17 mouse cellular contexts compared by ENCODE assay signal in genomic region chr10:42854838-42855237, GRCm38 (mm10). TPM values are rescaled to one million over a fixed set of nuclear protein-coding genes. Genes with fewer than 3 reads are reported as not detected.
DNase-seq lines count a peak whose midpoint lies in the region; ATAC-seq lines count a peak whose summit lies in the region.
"Had no signal": no experiment of that assay in that cellular context is flagged by ENCODE, and none has a peak within 500 bp of the region (broad histone marks: within the 10 kb centered on the region; RNA-seq: fewer than 3 reads in every experiment).

No protein-coding gene starts in this region.

- 0 out of 2 replicates have a peak overlapping the region, but pooled peaks have one; percentile 3 for H3K4me2 ChIP-seq in heart, embryonic 12.5 days
- no peak overlapping the region for H3K4me2 ChIP-seq in kidney, embryonic 15.5 days
- H3K4me2 ChIP-seq in embryonic facial prominence, embryonic 14.5 days (ENCODE audit: low read depth, low read length): no peak overlapping the region
- H3K4me2 ChIP-seq in stomach, embryonic 16.5 days (ENCODE audit: low read depth, low read length): no peak overlapping the region
- H3K4me2 ChIP-seq: embryonic facial prominence, embryonic 13.5 days; limb, embryonic 12.5 days; liver, embryonic 13.5 days; lung, embryonic 15.5 days; midbrain, embryonic 11.5 days had no signal

- H3K9me3 ChIP-seq in heart, embryonic 12.5 days (replicated peaks): peaks cover 8% of the 10 kb centered on the region
- H3K9me3 ChIP-seq in kidney, embryonic 15.5 days (replicated peaks): peaks cover 7% of the 10 kb centered on the region; the same call in 1 of the 2 replicates
- H3K9me3 ChIP-seq in embryonic facial prominence, embryonic 14.5 days (ENCODE audit: control insufficient read depth, low read length): peaks cover 4% of the 10 kb centered on the region; the same call in 1 of the 2 replicates
- H3K9me3 ChIP-seq in stomach, embryonic 16.5 days (replicated peaks; ENCODE audit: control insufficient read depth, low read length): no peaks in the 10 kb centered on the region; the same call in 1 of the 2 replicates
- H3K9me3 ChIP-seq: lung, embryonic 15.5 days had no signal

- H3K9ac ChIP-seq in heart, embryonic 12.5 days: no peak overlapping the region
- no peak overlapping the region for H3K9ac ChIP-seq in kidney, embryonic 15.5 days
- H3K9ac ChIP-seq in embryonic facial prominence, embryonic 14.5 days (ENCODE audit: low read depth, low read length): no peak overlapping the region
- no peak overlapping the region for H3K9ac ChIP-seq in stomach, embryonic 16.5 days (ENCODE audit: low read length)
- H3K9ac ChIP-seq: embryonic facial prominence, embryonic 13.5 days; limb, embryonic 12.5 days; liver, embryonic 13.5 days; lung, embryonic 15.5 days had no signal

- ATAC-seq in heart, embryonic 12.5 days (ENCODE audit: insufficient number of reproducible peaks, low FRiP score): no peak
- ATAC-seq in kidney, embryonic 15.5 days (replicated peaks; ENCODE audit: low FRiP score): no peak
- ATAC-seq in embryonic facial prominence, embryonic 14.5 days (ENCODE audit: low read depth): no peak
- no peak for ATAC-seq in stomach, embryonic 16.5 days (ENCODE audit: insufficient read depth, low FRiP score)

- WGBS in heart, embryonic 12.5 days: 60% methylated on average over 4 of the region's 4 CpGs
- 60% methylated on average over 4 of the region's 4 CpGs for WGBS in kidney, embryonic 15.5 days
- WGBS in embryonic facial prominence, embryonic 14.5 days: 51% methylated on average over 4 of the region's 4 CpGs
- WGBS in stomach, embryonic 16.5 days: 51% methylated on average over 4 of the region's 4 CpGs

- no peak for DNase-seq in heart, adult 11 months
- no peak for DNase-seq in kidney, adult 11 months
- DNase-seq in embryonic facial prominence, embryonic 14.5 days (ENCODE audit: low spot score): no peak
- no peak for DNase-seq in urinary bladder, postnatal 4 days (ENCODE audit: low spot score in 2 of 2)
- DNase-seq: adrenal gland, postnatal 25 days; cerebellum, adult 11 months; liver, embryonic 13.5 days; retina, postnatal 1 day; thymus, postnatal 25 days had no signal

- peaks cover 9% of the 10 kb centered on the region; the same call in 1 of the 2 replicates for H3K4me1 ChIP-seq in heart, embryonic 12.5 days (replicated peaks)
- H3K4me1 ChIP-seq in kidney, embryonic 15.5 days: peaks cover 15% of the 10 kb centered on the region
- H3K4me1 ChIP-seq in embryonic facial prominence, embryonic 14.5 days (ENCODE audit: control insufficient read depth, insufficient read depth, low read length): peaks cover 7% of the 10 kb centered on the region; the same call in 1 of the 2 replicates
- H3K4me1 ChIP-seq in stomach, embryonic 16.5 days (ENCODE audit: control insufficient read depth, insufficient read depth, low read length): peaks cover 8% of the 10 kb centered on the region; the same call in 1 of the 2 replicates
- H3K4me1 ChIP-seq: liver, embryonic 13.5 days had no signal

- H3K36me3 ChIP-seq in heart, embryonic 12.5 days: no peaks in the 10 kb centered on the region
- no peaks in the 10 kb centered on the region for H3K36me3 ChIP-seq in kidney, embryonic 15.5 days
- H3K36me3 ChIP-seq in embryonic facial prominence, embryonic 14.5 days (ENCODE audit: control insufficient read depth, insufficient read depth, low read length): no peaks in the 10 kb centered on the region
- H3K36me3 ChIP-seq in stomach, embryonic 16.5 days (ENCODE audit: control insufficient read depth, insufficient read depth, low read length): no peaks in the 10 kb centered on the region
- H3K36me3 ChIP-seq: embryonic facial prominence, embryonic 13.5 days; limb, embryonic 12.5 days; liver, embryonic 13.5 days; lung, embryonic 15.5 days had no signal

- H3K27ac ChIP-seq in heart, embryonic 12.5 days (ENCODE audit: poor library complexity, severe bottlenecking): no peak overlapping the region
- peak overlapping the region; percentile 72; the same call in 1 of the 2 replicates for H3K27ac ChIP-seq in kidney, embryonic 15.5 days
- H3K27ac ChIP-seq in embryonic facial prominence, embryonic 14.5 days (replicated peaks; ENCODE audit: low read depth, low read length): 0 out of 2 replicates have a peak overlapping the region, but pooled peaks have one; percentile 15
- peak overlapping the region; percentile 29; the same call in 1 of the 2 replicates for H3K27ac ChIP-seq in stomach, embryonic 16.5 days (ENCODE audit: low read length)
- H3K27ac ChIP-seq: embryonic facial prominence, embryonic 13.5 days; limb, embryonic 12.5 days; liver, embryonic 13.5 days; lung, embryonic 15.5 days; macrophage had no signal

- no peaks in the 10 kb centered on the region for H3K27me3 ChIP-seq in heart, embryonic 12.5 days (replicated peaks)
- H3K27me3 ChIP-seq in kidney, embryonic 15.5 days: 0 out of 2 replicates have a peak, but pooled peaks cover 4% of the 10 kb centered on the region
- H3K27me3 ChIP-seq in embryonic facial prominence, embryonic 14.5 days (replicated peaks; ENCODE audit: control insufficient read depth, insufficient read depth, low read length): no peaks in the 10 kb centered on the region
- H3K27me3 ChIP-seq in stomach, embryonic 16.5 days (ENCODE audit: control insufficient read depth, insufficient read depth, low read length): no peaks in the 10 kb centered on the region
- H3K27me3 ChIP-seq: embryonic facial prominence, embryonic 13.5 days; limb, embryonic 12.5 days; liver, embryonic 13.5 days; lung, embryonic 15.5 days had no signal

- H3K4me3 ChIP-seq in heart, embryonic 12.5 days: no peak overlapping the region
- H3K4me3 ChIP-seq in kidney, embryonic 15.5 days (replicated peaks): no peak overlapping the region
- no peak overlapping the region for H3K4me3 ChIP-seq in embryonic facial prominence, embryonic 14.5 days (ENCODE audit: low read depth, low read length)
- no peak overlapping the region for H3K4me3 ChIP-seq in stomach, embryonic 16.5 days (replicated peaks; ENCODE audit: low read length)
- H3K4me3 ChIP-seq: embryonic facial prominence, embryonic 13.5 days; limb, embryonic 12.5 days; liver, embryonic 13.5 days; lung, embryonic 15.5 days had no signal

RNA-seq across cellular contexts. Expression of gene Scml4, which starts 5.3 kb away (rescaled TPM):
- 1.0 and 1.8 TPM in 2 replicates for polyA plus RNA-seq in heart, embryonic 12.5 days (2016; fragmentation: Nextera tagmentation; extraction: Ambion mirVana)
- polyA plus RNA-seq in kidney, embryonic 15.5 days (2015; fragmentation: Nextera tagmentation; extraction: Ambion mirVana): 1.4 and 1.5 TPM in 2 replicates
- polyA plus RNA-seq in embryonic facial prominence, embryonic 14.5 days (2014; fragmentation: Nextera tagmentation; extraction: Ambion mirVana): 1.4 and 1.6 TPM in 2 replicates
- polyA plus RNA-seq in stomach, embryonic 16.5 days (2015; fragmentation: Nextera tagmentation; extraction: Ambion mirVana): 12.2 and 13.8 TPM in 2 replicates
- polyA plus RNA-seq: macrophage had no signal
